Mouse (Mus musculus) megakaryocyte, embryonic 14.5 days (primary cell): Measurements from ENCODE around the gene Tns4.

ENCODE experiments used
- FLI1 ChIP-seq: IDR thresholded peaks from 2 replicates; pipeline ENCODE4 v1.6.1; 2012; ENCODE audit warnings: low read length, inconsistent platforms, mixed read lengths
- GATA1 ChIP-seq: IDR thresholded peaks from 3 replicates; pipeline ENCODE4 v1.6.1; 2012; ENCODE audit warnings: mixed read lengths, low read length, inconsistent platforms, borderline replicate concordance

GRCm38 (mm10) chr11:99040346-99040974, 48.6 kb downstream of the Tns4 start:
- no peak for TF ChIP-seq GATA1
- no peak for TF ChIP-seq FLI1
